Mouse (Mus musculus): Measurements from ENCODE around the gene Rgs14.

DNA sequence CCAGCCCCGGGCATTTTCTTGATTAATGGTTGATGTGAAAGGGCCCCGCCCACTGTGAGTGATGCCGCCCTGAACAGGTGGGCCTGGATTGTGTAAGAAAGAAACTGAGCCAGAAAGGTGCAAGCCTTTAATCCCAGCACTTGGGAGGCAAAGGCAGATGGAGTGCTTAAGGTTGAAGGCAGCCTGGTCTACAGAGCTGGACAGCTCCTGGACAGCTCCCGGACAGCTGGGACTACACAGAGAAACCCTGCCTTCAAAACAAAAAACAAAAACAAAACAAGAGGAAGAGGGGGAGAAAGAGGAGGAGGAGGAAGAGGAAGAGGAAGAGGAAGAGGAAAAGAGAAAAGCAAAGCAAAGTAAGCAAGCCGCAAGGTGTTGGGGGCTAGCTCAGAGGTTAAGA is 49.6 kb downstream of the Rgs14 start:
- TF ChIP-seq POLR2A (IDR thresholded peaks at IDR 0.05; ENCODE audit: borderline replicate concordance, control insufficient read depth, low read depth, low read length) = no peak
- TF ChIP-seq CTCF (IDR thresholded peaks at IDR 0.05; ENCODE audit: control insufficient read depth, insufficient read depth, low read length) = no peak
